Mouse (Mus musculus) hindbrain, postnatal 0 days (tissue): Measurements from ENCODE around the gene Tob2. TPM values are rescaled to one million over a fixed set of nuclear protein-coding genes. Genes with fewer than 3 reads are reported as not detected.

ENCODE experiments used
- ATAC-seq: fragments of 200-750 bp; cut with Nextera tagmentation; 2 replicates; pipeline ENCODE4 v1.8.0; 2017; ENCODE audit warnings: mild to moderate bottlenecking, moderate TSS enrichment, moderate library complexity
- DNase-seq: peaks from one replicate; pipeline ENCODE4 v3.0.0-alpha.2; 2015; ENCODE audit warnings: low spot score
- H3K27ac ChIP-seq: fragments of 300-500 bp; sonication (generic); 2 replicates; pipeline ENCODE4 v1.5.1; 2014; ENCODE audit warnings: mild to moderate bottlenecking
- H3K27me3 ChIP-seq: fragments of 300-500 bp; sonication (generic); 2 replicates; pipeline ENCODE4 v1.6.1; 2014; ENCODE audit warnings: low read length, mixed read lengths; ENCODE audit not compliant: insufficient read depth
- H3K36me3 ChIP-seq: fragments of 300-500 bp; sonication (generic); 2 replicates; pipeline ENCODE4 v1.6.1; 2014; ENCODE audit warnings: low read length, mixed read lengths; ENCODE audit not compliant: insufficient read depth
- H3K4me1 ChIP-seq: fragments of 300-500 bp; sonication (generic); 2 replicates; pipeline ENCODE4 v1.6.1; 2014; ENCODE audit warnings: antibody characterized with exemption, low read length, mixed read lengths; ENCODE audit not compliant: insufficient read depth
- H3K4me2 ChIP-seq: fragments of 300-500 bp; sonication (generic); 2 replicates; pipeline ENCODE4 v1.6.1; 2014; ENCODE audit warnings: low read depth, mild to moderate bottlenecking, low read length, moderate library complexity, mixed read lengths
- H3K4me3 ChIP-seq: fragments of 300-500 bp; sonication (generic); 2 replicates; pipeline ENCODE4 v1.5.1; 2014; ENCODE audit warnings: low read length
- H3K9ac ChIP-seq: fragments of 300-500 bp; sonication (generic); replicated peaks from 2 replicates; pipeline ENCODE4 v1.6.1; 2014; ENCODE audit warnings: mild to moderate bottlenecking, low read length, moderate library complexity, mixed read lengths
- H3K9me3 ChIP-seq: fragments of 300-500 bp; sonication (generic); 2 replicates; pipeline ENCODE4 v1.6.1; 2016; ENCODE audit warnings: low read length, mixed read lengths
- CTCF ChIP-seq: IDR thresholded peaks from 2 replicates; pipeline ENCODE4 v1.5.1; 2016; ENCODE audit warnings: antibody characterized with exemption, control low read depth, low read depth
- whole genome bisulfite sequencing: fragments of 180-500 bp; shearing (Covaris S2); extraction: QIAGEN DNeasy Blood & Tissue Kit; methylation state at CpG from one replicate; pipeline ENCODE4 v1.1.7; 2014; 5-methylcytosine and 5-hydroxymethylcytosine counted together
- polyA plus RNA-seq: library from polyadenylated mRNA; unstranded; fragments of >200 nt; fragmentation: Nextera tagmentation; extraction: Ambion mirVana; gene quantifications from 2 replicates; pipeline ENCODE4 v1.2.1, GENCODE M21; 2015
- total RNA-seq: library from RNA; depleted of rRNA; stranded (reverse); fragments of >200 nt; gene quantifications from 2 replicates; pipeline ENCODE4 v1.2.3, GENCODE M21; 2014; rRNA removed

Gene Tob2
- total RNA-seq (12.9 and 13.9 TPM in 2 replicates), polyA plus RNA-seq (14.0 and 14.5 TPM in 2 replicates)

DNA sequence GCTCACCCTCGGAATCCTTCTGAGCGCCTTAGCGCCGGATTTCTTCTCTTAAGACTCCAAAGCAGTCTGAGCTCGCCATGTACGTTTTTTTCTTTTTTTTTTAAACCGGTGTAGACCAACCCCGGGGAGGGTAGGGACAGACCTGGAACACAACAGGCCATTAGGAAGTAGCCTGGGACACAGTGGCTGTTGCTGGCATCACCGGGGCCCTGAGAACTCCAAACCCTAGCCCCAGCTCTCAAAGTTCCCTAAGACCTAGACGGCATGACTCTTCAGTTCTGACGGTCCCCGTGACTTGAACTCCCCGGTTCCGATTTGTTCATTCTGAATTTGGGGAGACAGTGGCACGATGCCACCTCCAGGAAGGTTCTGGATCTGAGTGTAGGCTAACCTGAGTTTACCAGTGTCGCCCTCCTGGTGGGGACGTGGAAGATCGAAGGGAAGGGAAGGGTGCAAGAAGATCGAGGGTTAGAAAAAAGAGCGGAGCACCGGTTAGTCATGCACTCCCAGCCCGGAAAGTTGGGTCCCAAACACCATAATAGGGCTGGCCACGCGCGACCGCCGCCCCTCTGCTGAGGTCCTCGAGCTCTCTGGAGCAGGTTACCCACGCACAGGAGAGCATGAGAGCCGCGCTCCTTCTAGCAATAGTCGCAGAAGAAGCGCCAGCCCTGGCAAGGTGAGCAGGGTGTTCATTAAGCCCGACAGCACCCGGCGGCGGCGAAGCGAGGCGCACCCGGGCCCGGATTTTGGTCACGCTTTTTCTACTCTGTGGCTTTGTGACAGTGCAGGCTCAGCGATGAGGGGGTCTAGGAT is at the start of gene Tob2:
TSS of gene Tob2 (minus strand) at position 280 of the 813 bp plus-strand sequence.
- Histone ChIP-seq H3K36me3 (no peaks in the 10 kb centered on the region), H3K9ac (peak within 1 kb of the TSS; percentile 80), H3K4me2 (peak within 1 kb of the TSS; percentile 87), H3K27ac (peak within 1 kb of the TSS; percentile 92), H3K4me1 (0 out of 2 replicates have a peak, but pooled peaks cover 14% of the 10 kb centered on the region), H3K9me3 (no peaks in the 10 kb centered on the region), H3K4me3 (peak within 1 kb of the TSS; percentile 74), H3K27me3 (no peaks in the 10 kb centered on the region)
- TF ChIP-seq CTCF, result no peak
- ATAC-seq (0 out of 2 replicates have a peak, but pooled peaks have one; percentile 1), DNase-seq (peak; percentile 65)
- WGBS, result under 1% methylated on average over 44 of the region's 44 CpGs

- Histone ChIP-seq H3K4me2 (no peak overlapping the region), H3K9me3 (no peaks in the 10 kb centered on the region), H3K4me3 (no peak overlapping the region), H3K36me3 (peaks cover 80% of the 10 kb centered on the region), H3K4me1 (no peaks in the 10 kb centered on the region), H3K9ac (no peak overlapping the region), H3K27ac (no peak overlapping the region), H3K27me3 (no peaks in the 10 kb centered on the region)
- no peak for DNase-seq
- ATAC-seq, result no peak
- no peak for TF ChIP-seq CTCF
- WGBS, result 89% methylated on average over 8 of the region's 8 CpGs
Measured at GRCm38 (mm10) chr15:81907953-81908352, 49.4 kb upstream of the Tob2 start.

DNA sequence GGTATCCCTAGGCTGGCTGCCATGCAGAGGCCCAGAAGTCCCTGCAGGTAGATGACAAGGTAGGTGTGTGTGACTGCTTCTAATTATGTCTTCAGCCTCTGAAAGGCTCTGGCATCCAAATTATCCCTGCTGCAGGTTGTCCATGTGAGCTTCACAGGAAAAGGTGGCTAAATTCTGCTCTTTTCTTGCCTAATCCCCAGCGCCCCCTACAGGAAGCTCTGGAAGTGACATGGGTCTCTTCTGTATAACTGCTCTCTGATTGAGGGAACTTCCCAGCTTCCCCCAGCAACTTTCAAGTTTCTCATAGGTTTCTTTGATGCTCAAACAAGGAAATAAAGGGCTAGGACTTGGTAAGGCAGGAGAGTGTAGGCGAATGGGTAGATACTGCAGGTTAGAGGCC is 46.3 kb upstream of the Tob2 start:
- DNase-seq (peak; percentile 84), ATAC-seq (peak; percentile 57; the same call in 1 of the 2 replicates)
- H3K4me2 ChIP-seq, result no peak overlapping the region
- no peak overlapping the region for H3K27ac ChIP-seq
- H3K36me3 ChIP-seq, result peaks cover 70% of the 10 kb centered on the region
- H3K9me3 ChIP-seq, result no peaks in the 10 kb centered on the region
- 31% methylated on average over 2 of the region's 2 CpGs for WGBS
- H3K27me3 ChIP-seq, result no peaks in the 10 kb centered on the region
- H3K9ac ChIP-seq, result no peak overlapping the region
- no peaks in the 10 kb centered on the region for H3K4me1 ChIP-seq
- peak; percentile 84 for TF ChIP-seq CTCF
- no peak overlapping the region for H3K4me3 ChIP-seq

DNA sequence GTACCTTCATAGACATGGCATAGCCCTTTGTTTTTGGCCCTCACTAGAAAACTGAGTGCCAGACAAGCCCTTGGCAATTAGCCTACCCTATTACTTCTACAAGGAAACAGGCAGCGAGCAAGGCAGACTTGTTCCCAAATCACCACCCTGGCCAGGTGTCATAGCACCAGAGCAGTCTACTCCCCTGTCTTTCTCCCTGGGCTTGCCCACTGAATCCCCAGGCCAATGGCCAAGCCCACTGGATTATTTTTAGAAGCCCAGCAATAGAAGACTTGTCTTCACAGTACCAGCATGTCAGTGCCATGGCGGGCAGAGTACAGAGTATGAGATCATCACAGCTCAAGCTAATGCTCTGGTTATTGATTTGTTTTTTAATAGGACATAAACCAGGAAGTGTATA is 40.2 kb upstream of the Tob2 start:
- Histone ChIP-seq H3K4me2 (no peak overlapping the region), H3K4me1 (no peaks in the 10 kb centered on the region), H3K4me3 (no peak overlapping the region), H3K36me3 (peaks cover 35% of the 10 kb centered on the region), H3K27me3 (no peaks in the 10 kb centered on the region), H3K9ac (no peak overlapping the region), H3K9me3 (no peaks in the 10 kb centered on the region), H3K27ac (no peak overlapping the region)
- no peak for TF ChIP-seq CTCF
- 74% methylated on average over 2 of the region's 2 CpGs for WGBS
- no peak for DNase-seq
- ATAC-seq, result no peak

DNA sequence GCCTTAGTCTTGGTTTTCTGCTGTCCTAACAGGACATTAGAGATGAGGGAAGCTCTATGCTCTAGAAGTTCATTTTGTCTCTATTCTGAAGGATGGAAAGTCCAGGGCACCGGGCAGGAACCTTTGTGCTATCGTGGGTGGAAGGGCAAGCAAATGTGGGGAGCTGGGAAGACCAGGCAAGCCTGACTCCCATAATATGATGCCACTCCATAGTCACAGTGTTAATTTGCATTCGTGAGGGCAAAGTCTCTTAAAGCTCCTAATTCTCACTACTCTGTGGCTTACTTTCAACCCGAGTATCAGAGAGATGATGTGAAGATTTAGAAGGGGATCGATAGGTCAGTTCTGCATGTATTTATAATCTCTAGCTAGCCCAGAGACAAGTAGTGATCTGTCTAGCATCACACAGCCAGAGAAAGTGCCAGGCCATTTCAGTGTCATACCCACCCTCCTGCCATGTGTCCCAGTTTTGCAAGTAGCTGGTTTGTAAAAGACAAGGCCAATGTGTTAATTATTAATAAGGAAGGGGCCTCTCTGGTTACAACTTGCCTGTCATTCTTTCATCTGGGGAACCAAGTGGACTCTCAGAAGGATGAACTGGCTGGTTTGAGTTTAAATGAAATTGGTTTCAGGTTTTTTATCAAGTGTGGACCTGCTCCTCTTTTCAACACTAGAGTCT is 39.1 kb upstream of the Tob2 start:
- Histone ChIP-seq H3K9ac (no peak overlapping the region), H3K4me2 (no peak overlapping the region), H3K36me3 (peaks cover 28% of the 10 kb centered on the region), H3K27me3 (no peaks in the 10 kb centered on the region), H3K9me3 (no peaks in the 10 kb centered on the region), H3K27ac (no peak overlapping the region), H3K4me1 (no peaks in the 10 kb centered on the region), H3K4me3 (no peak overlapping the region)
- no peak for DNase-seq
- no peak for ATAC-seq
- TF ChIP-seq CTCF, result no peak
- WGBS, result 91% methylated on average over 5 of the region's 5 CpGs

GRCm38 (mm10) chr15:81896407-81896806 is 37.8 kb upstream of the Tob2 start:
- no peak for TF ChIP-seq CTCF

More at GRCm38 (mm10) chr15:81896407-81896806, 37.8 kb upstream of the Tob2 start:
- Histone ChIP-seq H3K27ac (peak overlapping the region; percentile 41; the same call in 1 of the 2 replicates), H3K4me2 (no peak overlapping the region), H3K4me1 (no peaks in the 10 kb centered on the region), H3K36me3 (peaks cover 26% of the 10 kb centered on the region), H3K9ac (no peak overlapping the region), H3K9me3 (no peaks in the 10 kb centered on the region), H3K4me3 (no peak overlapping the region), H3K27me3 (no peaks in the 10 kb centered on the region)
- ATAC-seq (peak; percentile 62; the same call in 1 of the 2 replicates), DNase-seq (peak; percentile 50)
- 74% methylated on average over 2 of the region's 2 CpGs for WGBS
